Mouse (Mus musculus) forebrain, embryonic 10.5 days (tissue): ENCODE measurements at regions not wholly inside any gene's neighbourhood (a gene's known extent, or its start where the extent isn't known, plus 50 kb on each side); places are given as distances from the start of the nearest gene placed in this dataset.
A peak's percentile ranks its signal among the peaks of the same experiment; 100 is the strongest.

Experiments
- DNase-seq: peaks from one replicate; pipeline ENCODE4 v3.0.0-alpha.2; 2017; ENCODE audit warnings: low spot score; ENCODE audit errors: extremely low spot score
- H3K27ac ChIP-seq: fragments of 300-500 bp; sonication (generic); 2 replicates; pipeline ENCODE4 v1.5.1; 2016; ENCODE audit warnings: mild to moderate bottlenecking
- H3K27me3 ChIP-seq: fragments of 300-500 bp; sonication (generic); 2 replicates; pipeline ENCODE4 v1.6.1; 2016; ENCODE audit warnings: mild to moderate bottlenecking; ENCODE audit not compliant: poor library complexity, severe bottlenecking
- H3K36me3 ChIP-seq: fragments of 300-500 bp; sonication (generic); replicated peaks from 2 replicates; pipeline ENCODE4 v1.6.1; 2016; ENCODE audit warnings: mild to moderate bottlenecking, moderate library complexity
- H3K4me1 ChIP-seq: fragments of 300-500 bp; sonication (generic); 2 replicates; pipeline ENCODE4 v1.6.1; 2016
- H3K4me3 ChIP-seq: fragments of 300-500 bp; sonication (generic); 2 replicates; pipeline ENCODE4 v1.5.1; 2016; ENCODE audit warnings: mild to moderate bottlenecking, moderate library complexity
- H3K9me3 ChIP-seq: fragments of 300-500 bp; sonication (generic); 2 replicates; pipeline ENCODE4 v1.6.1; 2016; ENCODE audit warnings: mild to moderate bottlenecking, moderate library complexity
- WGBS: fragments of 180-500 bp; shearing (Covaris S2); methylation state at CpG from one replicate; pipeline ENCODE4 v1.1.7; 2016; 5-methylcytosine and 5-hydroxymethylcytosine counted together

- Histone ChIP-seq H3K36me3 (no peaks in the 10 kb centered on the region), H3K4me1 (peaks cover 6% of the 10 kb centered on the region; the same call in 1 of the 2 replicates), H3K27ac (no peak overlapping the region), H3K9me3 (no peaks in the 10 kb centered on the region), H3K27me3 (no peaks in the 10 kb centered on the region), H3K4me3 (no peak overlapping the region)
- DNase-seq = no peak
- 86% methylated on average over 6 of the region's 6 CpGs for WGBS
These were observed 86.6 kb upstream of the Pitrm1 start for GRCm38 (mm10) chr13:6461363-6461762.

GRCm38 (mm10) chr13:6465911-6466419 lies 82.0 kb upstream of the Pitrm1 start:
- Histone ChIP-seq H3K27me3 (no peaks in the 10 kb centered on the region), H3K36me3 (no peaks in the 10 kb centered on the region), H3K9me3 (no peaks in the 10 kb centered on the region), H3K4me1 (peaks cover 15% of the 10 kb centered on the region), H3K4me3 (no peak overlapping the region), H3K27ac (no peak overlapping the region)
- no peak for DNase-seq
- WGBS = 20% methylated on average over 9 of the region's 9 CpGs

- WGBS = 73% methylated on average over 11 of the region's 11 CpGs
- Histone ChIP-seq H3K27ac (no peak overlapping the region), H3K27me3 (no peaks in the 10 kb centered on the region), H3K36me3 (no peaks in the 10 kb centered on the region), H3K4me3 (no peak overlapping the region), H3K4me1 (peaks cover 32% of the 10 kb centered on the region), H3K9me3 (no peaks in the 10 kb centered on the region)
- peak; percentile 22 for DNase-seq
These were observed 78.3 kb upstream of the Pitrm1 start for GRCm38 (mm10) chr13:6469446-6470227.

- Histone ChIP-seq H3K27ac (no peak overlapping the region), H3K9me3 (no peaks in the 10 kb centered on the region), H3K4me3 (no peak overlapping the region), H3K4me1 (peaks cover 32% of the 10 kb centered on the region), H3K27me3 (no peaks in the 10 kb centered on the region), H3K36me3 (no peaks in the 10 kb centered on the region)
- no peak for DNase-seq
- WGBS = 82% methylated on average over 15 of the region's 15 CpGs
These were observed 77.5 kb upstream of the Pitrm1 start for GRCm38 (mm10) chr13:6470286-6471103.

- peak; percentile 41 for DNase-seq
- Histone ChIP-seq H3K27me3 (no peaks in the 10 kb centered on the region), H3K36me3 (no peaks in the 10 kb centered on the region), H3K9me3 (no peaks in the 10 kb centered on the region), H3K4me3 (no peak overlapping the region), H3K27ac (no peak overlapping the region), H3K4me1 (peaks cover 26% of the 10 kb centered on the region)
- 15% methylated on average over 7 of the region's 7 CpGs for WGBS
These were observed 76.3 kb upstream of the Pitrm1 start for GRCm38 (mm10) chr13:6471643-6472042.

GRCm38 (mm10) chr13:6473401-6474190 lies 74.4 kb upstream of the Pitrm1 start:
- H3K36me3 ChIP-seq = no peaks in the 10 kb centered on the region
- peaks cover 26% of the 10 kb centered on the region for H3K4me1 ChIP-seq
- WGBS = 83% methylated on average over 12 of the region's 12 CpGs
- no peak overlapping the region for H3K4me3 ChIP-seq
- H3K9me3 ChIP-seq = no peaks in the 10 kb centered on the region
- H3K27ac ChIP-seq = 0 out of 2 replicates have a peak overlapping the region, but pooled peaks have one; percentile 35
- DNase-seq = no peak
- H3K27me3 ChIP-seq = no peaks in the 10 kb centered on the region

- 83% methylated on average over 6 of the region's 6 CpGs for WGBS
- Histone ChIP-seq H3K27me3 (no peaks in the 10 kb centered on the region), H3K4me3 (no peak overlapping the region), H3K36me3 (no peaks in the 10 kb centered on the region), H3K27ac (no peak overlapping the region), H3K4me1 (no peaks in the 10 kb centered on the region), H3K9me3 (no peaks in the 10 kb centered on the region)
- no peak for DNase-seq
These were observed 68.3 kb upstream of the Pitrm1 start for GRCm38 (mm10) chr13:6479667-6480066.

- Histone ChIP-seq H3K4me3 (no peak overlapping the region), H3K4me1 (no peaks in the 10 kb centered on the region), H3K27ac (no peak overlapping the region), H3K9me3 (no peaks in the 10 kb centered on the region), H3K36me3 (no peaks in the 10 kb centered on the region), H3K27me3 (no peaks in the 10 kb centered on the region)
- no peak for DNase-seq
These were observed 63.5 kb upstream of the Pitrm1 start for GRCm38 (mm10) chr13:6484418-6484817.

GRCm38 (mm10) chr13:6487837-6488236 lies 60.1 kb upstream of the Pitrm1 start:
- no peak for DNase-seq
- H3K4me1 ChIP-seq = no peaks in the 10 kb centered on the region
- H3K27ac ChIP-seq = no peak overlapping the region
- no peaks in the 10 kb centered on the region for H3K36me3 ChIP-seq
- 94% methylated on average over 3 of the region's 3 CpGs for WGBS
- H3K27me3 ChIP-seq = no peaks in the 10 kb centered on the region
- no peaks in the 10 kb centered on the region for H3K9me3 ChIP-seq
- H3K4me3 ChIP-seq = no peak overlapping the region

GRCm38 (mm10) chr13:6492916-6493619 lies 54.9 kb upstream of the Pitrm1 start:
- Histone ChIP-seq H3K36me3 (no peaks in the 10 kb centered on the region), H3K27me3 (no peaks in the 10 kb centered on the region), H3K4me1 (no peaks in the 10 kb centered on the region), H3K4me3 (no peak overlapping the region), H3K9me3 (no peaks in the 10 kb centered on the region), H3K27ac (no peak overlapping the region)
- WGBS = 92% methylated on average over 5 of the region's 5 CpGs
- no peak for DNase-seq
